Comparison of ENCODE assay signal across 10 mouse cellular contexts in genomic region chr5:141067561-141067960, GRCm38 (mm10).
DNase-seq lines count a peak whose midpoint lies in the region; TF ChIP-seq lines count a peak whose summit lies in the region.
"Had no signal": no experiment of that assay in that cellular context is flagged by ENCODE, and none has a peak within 500 bp of the region (broad histone marks: within the 10 kb centered on the region; RNA-seq: fewer than 3 reads in every experiment).

No protein-coding gene starts in this region.

- H3K4me3 ChIP-seq in layer of hippocampus, adult 2 months = no peak overlapping the region
- no peak overlapping the region for H3K4me3 ChIP-seq in ES-E14 (ENCODE audit: insufficient read depth in 1 of 2, low read depth in 1 of 2, low read length in 2 of 2, poor library complexity in 1 of 2, severe bottlenecking in 1 of 2)
- H3K4me3 ChIP-seq in small intestine, adult 2 months (ENCODE audit: low read depth, low read length) = no peak overlapping the region
- H3K4me3 ChIP-seq: heart, embryonic 15.5 days had no signal

- no peak for DNase-seq in layer of hippocampus, adult 2 months (ENCODE audit: low spot score in 2 of 2)
- DNase-seq in layer of hippocampus, adult 9-11 months = no peak
- peak; percentile 16 for DNase-seq in CD4-positive helper T cell, adult 2 months (ENCODE audit: low read depth, low spot score)
- DNase-seq in ES-E14 (ENCODE audit: low read depth, low spot score) = no peak
- no peak for DNase-seq in natural killer cell, adult 2 months (ENCODE audit: low spot score in 2 of 2)
- DNase-seq in cerebellum, adult 8-10 months = no peak
- DNase-seq: kidney, postnatal 14 days; lung, postnatal 14 days had no signal

- in situ Hi-C loops in ES-E14 (cut with MboI; ENCODE audit: low sequenced_read_pairs in 2 of 2, unreplicated experiment in 2 of 2) = no loop called here

- H3K36me3 ChIP-seq in ES-E14 (ENCODE audit: control insufficient read depth, insufficient read depth, low read length, poor library complexity, severe bottlenecking) = no peaks in the 10 kb centered on the region
- H3K36me3 ChIP-seq in small intestine, adult 2 months (ENCODE audit: control insufficient read depth, insufficient read depth, low read length) = no peaks in the 10 kb centered on the region
- H3K36me3 ChIP-seq: heart, embryonic 15.5 days had no signal

- H3K27me3 ChIP-seq in small intestine, adult 2 months (ENCODE audit: control insufficient read depth, insufficient read depth, low read length) = no peaks in the 10 kb centered on the region
- H3K27me3 ChIP-seq: heart, embryonic 15.5 days had no signal

- peak; percentile 66 for TF ChIP-seq CTCF in layer of hippocampus, adult 2 months (conservative IDR thresholded peaks at IDR 0.05)
- TF ChIP-seq CTCF in small intestine, adult 2 months (IDR thresholded peaks at IDR 0.05; ENCODE audit: extremely low read depth, insufficient read length, insufficient replicate concordance, low read depth, low read length) = peak; percentile 51; the same call in 1 of the 2 replicates

- no peak for TF ChIP-seq POLR2A in small intestine, adult 2 months (IDR thresholded peaks at IDR 0.05; ENCODE audit: low read depth, low read length)

- no peaks in the 10 kb centered on the region for H3K9me3 ChIP-seq in ES-E14 (ENCODE audit: control insufficient read depth, insufficient read depth, low read depth, low read length)
- H3K9me3 ChIP-seq: heart, embryonic 15.5 days had no signal

- H3K9ac ChIP-seq in ES-E14 (ENCODE audit: insufficient read depth, low read depth, low read length, poor library complexity, severe bottlenecking) = no peak overlapping the region
- H3K9ac ChIP-seq: heart, embryonic 15.5 days had no signal

- H3K4me1 ChIP-seq in ES-E14 (ENCODE audit: control insufficient read depth in 2 of 2, insufficient read depth in 2 of 2, low read length in 2 of 2, poor library complexity in 1 of 2) = peaks cover 0 to 1% of the 10 kb centered on the region in 2 experiments; a peak in 1 of 4 replicates
- H3K4me1 ChIP-seq in small intestine, adult 2 months (ENCODE audit: control insufficient read depth, insufficient read depth, insufficient read length, low read length) = no peaks in the 10 kb centered on the region
- H3K4me1 ChIP-seq: heart, embryonic 15.5 days had no signal

- H3K27ac ChIP-seq in layer of hippocampus, adult 2 months = no peak overlapping the region
- H3K27ac ChIP-seq in ES-E14 (ENCODE audit: insufficient read depth, low read depth, low read length, poor library complexity, severe bottlenecking) = no peak overlapping the region
- H3K27ac ChIP-seq in small intestine, adult 2 months (ENCODE audit: insufficient read depth, low read depth, low read length) = no peak overlapping the region
- H3K27ac ChIP-seq: heart, embryonic 15.5 days had no signal

- WGBS in small intestine, adult 2 months = 86% methylated on average over 7 of the region's 7 CpGs

TF ChIP-seq in ES-E14, 5 proteins besides CTCF, POLR2A, EP300 and RAD21:
- TF ChIP-seq ZC3H11A (IDR thresholded peaks at IDR 0.05; ENCODE audit: borderline replicate concordance, low read depth, low read length) (0 out of 2 replicates have a peak, but pooled peaks have one; percentile 43), MAFK (IDR thresholded peaks at IDR 0.05; ENCODE audit: insufficient read depth, low read depth, low read length) (no peak)
TF ChIP-seq in ES-E14: peak in this region for 1.
